Mouse (Mus musculus): ENCODE results near the gene Prim2.

- no peak for TF ChIP-seq CTCF (IDR thresholded peaks at IDR 0.05; ENCODE audit: low read depth, low read length)
- TF ChIP-seq POLR2A (IDR thresholded peaks at IDR 0.05; ENCODE audit: borderline replicate concordance, low read depth, low read length): no peak
Observed at GRCm38 (mm10) chr1:33535140-33535686, 134.4 kb downstream of the Prim2 start.

Measured in bone marrow macrophage, adult 2 months (primary cell).